Mouse (Mus musculus): ENCODE measurements around the gene Myo1g.

Gene Myo1g

GRCm38 (mm10) chr11:6488041-6488684, 32.6 kb downstream of the Myo1g start:
- DNase-seq (ENCODE audit: low spot score in 2 of 2) = no peak

GRCm38 (mm10) chr11:6487496-6487895, 33.3 kb downstream of the Myo1g start:
- no peak for DNase-seq (ENCODE audit: low spot score in 2 of 2)

DNA sequence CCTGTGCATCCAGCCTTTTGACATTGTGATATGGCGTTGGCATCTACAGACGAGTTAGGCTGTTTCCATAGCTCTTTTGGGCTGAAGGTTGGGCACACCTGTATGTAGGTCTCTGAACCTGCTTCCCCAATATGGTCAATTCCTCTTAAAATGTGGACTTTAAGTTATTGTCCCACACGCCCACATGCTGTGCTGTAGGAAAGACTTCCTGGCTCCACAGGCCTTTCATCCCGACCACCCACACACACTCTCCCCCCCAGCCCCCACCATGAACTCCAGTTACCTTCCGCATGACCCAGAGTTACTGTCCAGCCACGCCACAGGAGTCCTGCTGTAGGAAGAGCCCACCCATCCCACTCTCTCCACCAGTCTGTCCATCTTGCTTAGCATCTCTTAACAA, 33.8 kb downstream of the Myo1g start:
- DNase-seq (ENCODE audit: low spot score in 2 of 2) = no peak

GRCm38 (mm10) chr11:6484244-6484959, 36.4 kb downstream of the Myo1g start:
- no peak for DNase-seq (ENCODE audit: low spot score in 2 of 2)

GRCm38 (mm10) chr11:6483103-6483502, 37.7 kb downstream of the Myo1g start:
- DNase-seq (ENCODE audit: low spot score in 2 of 2) = no peak

GRCm38 (mm10) chr11:6481669-6482185, 39.0 kb downstream of the Myo1g start:
- DNase-seq (ENCODE audit: low spot score in 2 of 2) = no peak

GRCm38 (mm10) chr11:6480681-6481405, 39.9 kb downstream of the Myo1g start:
- DNase-seq (ENCODE audit: low spot score in 2 of 2) = no peak

- DNase-seq (ENCODE audit: low spot score in 2 of 2) = no peak
Observed at GRCm38 (mm10) chr11:6480191-6480590, 40.6 kb downstream of the Myo1g start.

DNA sequence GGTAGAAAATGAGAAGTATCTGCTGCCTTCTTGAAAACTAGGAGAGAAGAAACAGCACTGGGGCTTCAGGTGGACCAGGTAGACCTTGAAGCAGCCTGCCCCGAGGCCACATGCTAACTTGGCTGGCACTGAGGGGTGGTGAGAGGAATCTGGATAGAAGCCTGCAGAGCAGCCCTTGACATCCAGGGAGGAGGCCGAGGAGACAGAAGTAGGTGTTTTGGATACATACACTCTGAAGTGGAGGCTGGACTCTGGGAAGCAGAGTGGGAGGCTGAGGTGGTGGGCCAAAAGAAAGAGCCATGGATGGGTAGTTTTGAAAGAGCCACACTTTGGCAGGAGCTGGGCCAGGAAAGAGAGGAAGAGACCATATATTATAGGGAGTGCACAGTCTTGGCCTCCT, 41.5 kb downstream of the Myo1g start:
- no peak for DNase-seq (ENCODE audit: low spot score in 2 of 2)

GRCm38 (mm10) chr11:6477350-6477749, 43.4 kb downstream of the Myo1g start:
- DNase-seq (ENCODE audit: low spot score in 2 of 2) = no peak

GRCm38 (mm10) chr11:6476876-6477275, 43.9 kb downstream of the Myo1g start:
- no peak for DNase-seq (ENCODE audit: low spot score in 2 of 2)

DNA sequence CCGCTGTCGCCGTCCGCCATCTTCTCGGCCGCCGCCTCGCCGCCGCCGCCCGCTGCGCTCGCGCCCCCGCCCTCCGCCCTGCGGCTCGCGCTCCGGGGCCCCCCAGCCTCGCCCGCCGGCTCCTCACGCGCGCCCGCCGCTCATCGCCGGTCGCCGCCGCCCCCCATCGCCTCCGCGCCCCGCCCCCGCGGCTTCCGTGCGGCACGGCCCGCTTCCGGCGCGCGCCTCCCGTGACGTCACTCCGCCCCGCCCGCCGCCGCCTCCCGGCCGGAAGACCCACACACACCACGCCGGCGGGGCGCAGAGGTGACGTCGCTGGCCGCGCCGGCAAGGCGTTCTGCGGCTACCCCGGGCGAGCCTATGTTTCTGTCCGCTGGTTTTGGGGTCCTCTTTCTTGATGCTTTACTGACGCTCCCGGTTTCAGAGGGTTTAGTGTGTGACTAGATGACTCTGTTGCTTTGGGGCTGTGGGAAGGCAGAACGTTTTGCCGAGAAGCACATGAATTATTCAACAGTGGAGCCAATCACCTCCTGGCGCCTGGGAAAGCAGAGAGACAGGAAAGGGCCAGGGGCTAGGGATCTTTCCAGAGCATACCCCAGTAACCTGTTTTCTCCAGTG, 44.8 kb downstream of the Myo1g start, which contains the start of gene Purb:
Purb (minus strand) TSS at position 51 of the 618 bp plus-strand sequence.
- DNase-seq (ENCODE audit: low spot score in 2 of 2) = peak; percentile 86 to 91

DNA sequence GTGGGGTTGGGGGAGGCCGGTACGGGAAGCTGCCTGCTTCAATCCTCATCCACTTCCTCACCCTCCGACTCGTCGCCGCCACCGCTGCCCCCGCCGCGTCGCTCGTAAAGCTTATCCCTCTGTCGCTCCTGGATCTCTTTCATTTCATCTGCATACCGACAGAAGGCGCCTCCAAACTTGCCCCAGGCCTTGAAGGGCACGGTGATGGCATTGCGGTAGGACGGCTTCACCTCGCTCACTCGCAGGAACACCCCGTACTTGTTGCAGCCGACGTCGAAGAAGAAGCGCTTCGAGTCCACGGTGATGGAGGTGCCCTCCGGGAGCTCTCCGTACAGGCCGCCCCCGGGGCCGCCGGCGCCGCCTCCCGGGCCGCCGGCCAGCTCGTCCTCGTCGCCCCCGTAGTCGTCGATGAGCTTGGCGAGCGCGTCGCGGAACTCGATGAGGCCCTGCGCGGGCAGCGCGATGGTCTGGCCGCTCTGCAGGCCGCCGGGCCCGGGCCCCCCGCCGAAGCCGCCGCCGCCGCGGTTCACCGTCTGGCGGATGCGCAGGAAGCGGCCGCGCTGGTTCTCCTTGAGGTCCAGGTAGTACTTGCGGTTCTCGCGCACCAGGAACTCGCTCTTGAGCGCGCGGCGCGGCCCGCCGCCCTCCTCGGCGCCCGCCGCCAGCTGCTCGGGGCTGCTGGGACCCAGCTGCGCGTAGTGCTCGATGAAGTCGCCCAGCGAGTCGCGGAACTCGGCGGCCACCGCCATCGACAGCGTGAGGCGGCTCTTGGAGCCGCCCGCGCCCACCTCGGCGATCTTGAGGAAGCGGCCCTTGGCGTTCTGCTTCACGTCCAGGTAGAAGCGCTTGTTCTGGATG, 45.7 kb downstream of the Myo1g start:
- DNase-seq (ENCODE audit: low spot score in 2 of 2) = peak; percentile 44 to 53

- DNase-seq (ENCODE audit: low spot score in 2 of 2) = no peak
Observed at GRCm38 (mm10) chr11:6474381-6474780, 46.4 kb downstream of the Myo1g start.

DNA sequence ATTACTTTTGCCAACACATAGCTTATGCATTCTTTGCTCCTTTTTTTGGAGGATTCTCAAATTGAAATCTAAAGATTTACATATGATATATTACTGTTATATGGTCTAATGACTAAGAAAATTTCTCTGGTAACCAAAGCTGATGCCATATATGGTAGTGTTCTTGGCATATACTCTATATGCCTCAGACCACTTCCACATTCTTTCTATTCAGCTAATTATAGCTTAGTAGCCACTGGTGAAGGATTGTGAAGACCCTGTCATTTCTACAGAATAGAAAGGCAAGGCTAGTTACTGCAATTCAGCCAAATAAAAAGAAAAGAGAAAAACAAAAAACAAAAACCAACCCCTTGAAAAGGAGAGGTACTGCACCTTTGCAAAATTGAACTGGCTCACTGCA, 48.7 kb downstream of the Myo1g start:
- DNase-seq (ENCODE audit: low spot score in 2 of 2) = no peak

- no peak for DNase-seq (ENCODE audit: low spot score in 2 of 2)
Observed at GRCm38 (mm10) chr11:6471493-6471892, 49.3 kb downstream of the Myo1g start.

DNA sequence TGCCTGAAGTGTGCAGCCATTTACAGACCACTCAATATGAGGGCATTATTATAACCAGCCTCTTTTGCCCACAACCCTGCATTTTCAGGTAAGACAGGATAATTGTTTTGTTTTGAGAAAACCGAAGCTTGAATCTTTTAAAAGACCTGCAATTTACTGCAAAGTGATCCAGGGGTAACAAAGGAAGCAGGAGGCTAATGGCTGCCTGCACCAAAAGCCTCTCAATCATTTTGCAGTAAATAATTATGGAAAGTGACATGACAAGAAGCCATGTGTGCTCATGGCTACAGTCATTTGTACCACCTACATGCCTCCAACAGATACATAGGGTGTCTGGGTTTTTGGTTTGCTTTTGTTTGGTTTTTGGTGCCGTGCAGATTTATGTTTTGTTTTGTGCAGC, 49.7 kb downstream of the Myo1g start:
- no peak for DNase-seq (ENCODE audit: low spot score in 2 of 2)

DNA sequence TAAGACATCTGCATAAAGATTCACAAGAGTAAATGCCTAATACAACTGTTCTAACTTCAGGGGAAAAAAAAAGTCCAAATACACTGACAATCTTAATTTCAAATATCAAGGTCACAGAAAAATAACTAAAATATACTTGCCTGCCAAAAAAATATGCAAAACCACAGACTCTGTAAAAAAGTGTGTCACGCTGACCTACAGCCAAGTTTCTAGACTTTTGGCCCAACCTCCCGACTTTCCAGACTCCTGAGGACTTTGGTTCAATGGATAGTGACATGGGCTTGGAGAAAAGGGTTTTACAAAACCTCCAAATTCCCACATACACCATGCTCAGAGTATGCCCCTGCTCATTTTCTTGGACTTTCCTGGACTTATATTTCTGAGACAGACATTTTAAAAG, 52.2 kb downstream of the Myo1g start:
- no peak for DNase-seq (ENCODE audit: low spot score in 2 of 2)

- peak in 1 of 2 experiments; percentile 60 for DNase-seq (ENCODE audit: low spot score in 2 of 2)
Observed at GRCm38 (mm10) chr11:6465122-6465521, 55.6 kb downstream of the Myo1g start.

DNA sequence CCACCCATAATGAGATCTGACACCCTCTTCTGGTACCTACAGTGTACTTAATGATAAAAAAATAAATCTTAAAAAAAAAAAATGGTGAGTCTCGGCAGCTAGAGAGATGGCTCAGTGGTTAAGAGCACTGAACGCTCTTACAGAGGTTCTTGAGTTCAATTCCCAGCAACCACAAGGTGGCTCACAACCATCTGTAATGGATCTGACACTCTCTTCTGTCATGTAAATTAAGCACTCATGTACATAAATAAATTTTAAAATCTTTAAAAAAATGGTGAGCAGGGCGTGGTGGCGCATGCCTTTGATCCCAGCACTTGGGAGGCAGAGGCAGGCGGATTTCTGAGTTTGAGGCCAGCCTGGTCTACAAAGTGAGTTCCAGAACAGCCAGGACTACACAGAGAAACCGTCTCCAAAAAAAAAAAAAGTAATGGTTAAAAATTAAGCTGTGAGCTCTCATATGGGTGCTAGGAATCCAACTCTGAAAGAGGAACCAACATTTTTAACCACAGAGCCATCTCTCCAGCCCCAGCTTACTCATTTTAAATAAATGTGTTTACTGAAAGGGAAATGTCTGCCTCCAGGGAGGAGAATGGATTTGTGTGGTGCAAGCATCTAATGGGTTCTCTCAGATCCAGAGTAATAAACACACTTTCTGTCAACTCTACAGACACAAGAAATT, 57.5 kb downstream of the Myo1g start:
- no peak for DNase-seq (ENCODE audit: low spot score in 2 of 2)
